Mouse (Mus musculus) fibroblast of lung, adult 2 months (primary cell): Measurements from ENCODE around the gene Nploc4.
A peak's percentile ranks its signal among the peaks of the same experiment; 100 is the strongest.
"Not testable (repeated sequence)": the region's sequence is repeated elsewhere in the genome, so short reads cannot be mapped to it uniquely, and the experiment has no call there.

Experiments
- DNase-seq: peaks from one replicate; pipeline ENCODE4 v3.0.0-alpha.2; 2011; ENCODE audit warnings: low read depth

Nploc4 gene

GRCm38 (mm10) chr11:120352571-120353290, 84.8 kb downstream of the Nploc4 start:
- DNase-seq: no peak

GRCm38 (mm10) chr11:120352093-120352350, 85.5 kb downstream of the Nploc4 start:
- DNase-seq: not testable (repeated sequence)

GRCm38 (mm10) chr11:120351250-120352092, 86.0 kb downstream of the Nploc4 start:
- no peak for DNase-seq

DNA sequence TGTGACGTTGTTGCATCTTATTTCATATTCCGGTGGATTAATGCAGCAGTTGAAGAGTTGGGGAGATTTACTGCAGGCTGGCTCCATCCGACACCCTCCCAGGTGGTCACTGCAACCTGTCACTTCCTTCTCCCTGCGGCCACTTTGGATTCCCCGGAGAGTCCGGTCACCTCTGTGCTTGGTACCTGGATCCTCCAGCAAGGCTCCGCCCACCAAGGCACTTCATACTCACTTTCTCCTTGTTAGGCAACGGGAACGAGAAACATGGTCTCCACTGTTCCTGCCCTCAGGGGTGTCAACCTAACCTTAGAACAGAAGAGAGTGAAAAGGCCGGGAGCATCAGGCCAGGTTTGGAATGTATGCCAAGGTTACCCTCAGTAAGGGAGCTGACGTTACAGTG, 86.8 kb downstream of the Nploc4 start:
- no peak for DNase-seq

GRCm38 (mm10) chr11:120349986-120350702, 87.4 kb downstream of the Nploc4 start:
- DNase-seq: peak; percentile 81

GRCm38 (mm10) chr11:120349371-120349985, 88.0 kb downstream of the Nploc4 start:
- DNase-seq: no peak

DNA sequence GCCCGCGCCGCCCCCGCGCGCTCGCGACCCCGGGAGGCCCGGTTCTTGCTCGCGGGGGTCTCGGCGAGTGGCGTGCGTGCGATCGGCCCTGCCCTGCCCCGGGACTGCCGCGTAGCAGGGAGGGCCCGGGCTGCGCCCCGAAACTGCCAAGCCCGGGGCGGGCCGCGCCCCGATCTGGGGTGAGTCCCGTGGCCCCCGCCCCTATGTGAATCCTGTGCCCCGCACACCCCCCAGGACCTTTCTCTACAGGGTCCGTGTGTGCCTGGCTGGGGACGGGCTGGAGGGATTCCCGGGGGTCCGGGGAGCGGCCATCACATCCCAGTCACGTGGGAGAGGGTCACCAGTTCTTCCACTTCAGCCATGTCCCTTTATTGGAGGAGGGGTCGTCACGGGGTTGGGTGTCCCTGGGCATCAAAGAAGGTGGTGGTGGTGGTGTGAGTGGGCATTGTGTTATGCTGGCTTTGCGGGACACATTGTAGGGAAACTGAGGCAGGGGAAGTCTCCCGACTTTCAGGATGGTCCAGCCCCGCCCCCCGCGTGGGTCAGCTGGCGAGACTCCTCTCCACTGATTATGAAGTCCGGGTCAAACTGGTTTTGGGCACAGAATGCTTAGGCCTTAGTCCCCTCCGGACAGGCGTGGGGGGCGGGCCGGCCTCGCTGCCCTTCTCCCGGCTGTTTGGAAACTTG, 88.7 kb downstream of the Nploc4 start:
- no peak for DNase-seq

DNA sequence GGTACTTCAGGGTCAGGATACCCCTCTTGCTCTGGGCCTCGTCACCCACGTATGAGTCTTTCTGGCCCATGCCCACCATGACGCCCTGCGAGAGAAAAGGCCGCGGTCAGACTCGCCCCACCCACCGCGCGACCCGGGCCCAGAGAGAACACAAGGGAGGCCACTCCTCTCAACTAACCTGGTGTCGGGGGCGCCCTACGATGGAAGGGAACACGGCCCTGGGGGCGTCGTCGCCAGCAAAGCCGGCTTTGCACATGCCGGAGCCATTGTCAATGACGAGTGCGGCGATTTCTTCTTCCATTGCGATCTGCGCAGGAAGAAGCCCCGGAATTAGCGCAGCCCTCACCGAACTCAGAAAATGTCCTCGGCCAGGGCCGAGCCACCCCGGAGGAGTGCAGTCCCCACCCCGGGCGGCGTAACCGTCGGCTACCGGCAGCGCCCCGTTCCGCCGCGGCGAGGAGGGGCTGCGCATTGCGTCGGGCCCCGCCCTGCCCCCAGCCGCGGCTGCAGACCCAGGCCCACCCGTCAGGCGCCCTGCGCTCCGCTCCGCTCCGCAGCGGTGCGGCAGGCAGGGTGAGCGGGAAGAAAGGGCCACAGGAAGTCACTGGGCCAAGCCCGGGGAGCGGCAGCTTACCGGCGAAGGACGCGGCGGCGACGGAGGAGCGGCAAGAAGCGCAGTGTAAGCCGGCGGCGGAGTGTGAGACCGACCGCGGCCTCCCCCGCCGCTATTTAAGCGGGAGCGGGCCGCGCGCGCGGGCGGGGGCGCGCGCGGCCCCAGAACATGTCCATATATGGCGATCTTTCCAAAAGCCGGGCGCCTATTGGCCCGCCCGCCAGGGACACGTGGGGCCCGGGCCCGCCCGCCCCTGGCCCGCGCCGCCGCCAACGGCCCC, 89.5 kb downstream of the Nploc4 start, which contains the start of gene Actg1:
TSS of gene Actg1 (minus strand) at position 752 of the 893 bp plus-strand sequence.
- no peak for DNase-seq

DNA sequence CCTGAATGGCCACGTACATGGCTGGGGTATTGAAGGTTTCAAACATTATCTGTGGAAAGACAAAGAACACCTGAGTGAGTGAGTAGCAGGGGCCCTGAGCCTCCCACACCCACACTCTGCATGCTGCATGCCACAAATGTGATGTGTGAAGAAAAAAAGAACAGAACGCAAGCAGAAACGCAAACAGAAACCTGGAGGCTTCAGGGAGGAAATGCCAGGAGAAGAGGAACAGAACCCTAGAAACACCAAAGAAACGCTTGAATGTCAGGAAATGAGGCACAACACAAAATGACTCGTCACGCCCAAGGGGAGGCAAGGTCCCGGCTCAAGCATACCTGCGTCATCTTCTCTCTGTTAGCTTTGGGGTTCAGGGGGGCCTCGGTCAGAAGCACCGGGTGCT, 90.2 kb downstream of the Nploc4 start:
- DNase-seq: no peak

GRCm38 (mm10) chr11:120346383-120347034, 91.0 kb downstream of the Nploc4 start:
- not testable (repeated sequence) for DNase-seq

- no peak for DNase-seq
Measured at GRCm38 (mm10) chr11:120345067-120345681, 92.3 kb downstream of the Nploc4 start.

- DNase-seq: no peak
Measured at GRCm38 (mm10) chr11:120344310-120344920, 93.1 kb downstream of the Nploc4 start.

DNA sequence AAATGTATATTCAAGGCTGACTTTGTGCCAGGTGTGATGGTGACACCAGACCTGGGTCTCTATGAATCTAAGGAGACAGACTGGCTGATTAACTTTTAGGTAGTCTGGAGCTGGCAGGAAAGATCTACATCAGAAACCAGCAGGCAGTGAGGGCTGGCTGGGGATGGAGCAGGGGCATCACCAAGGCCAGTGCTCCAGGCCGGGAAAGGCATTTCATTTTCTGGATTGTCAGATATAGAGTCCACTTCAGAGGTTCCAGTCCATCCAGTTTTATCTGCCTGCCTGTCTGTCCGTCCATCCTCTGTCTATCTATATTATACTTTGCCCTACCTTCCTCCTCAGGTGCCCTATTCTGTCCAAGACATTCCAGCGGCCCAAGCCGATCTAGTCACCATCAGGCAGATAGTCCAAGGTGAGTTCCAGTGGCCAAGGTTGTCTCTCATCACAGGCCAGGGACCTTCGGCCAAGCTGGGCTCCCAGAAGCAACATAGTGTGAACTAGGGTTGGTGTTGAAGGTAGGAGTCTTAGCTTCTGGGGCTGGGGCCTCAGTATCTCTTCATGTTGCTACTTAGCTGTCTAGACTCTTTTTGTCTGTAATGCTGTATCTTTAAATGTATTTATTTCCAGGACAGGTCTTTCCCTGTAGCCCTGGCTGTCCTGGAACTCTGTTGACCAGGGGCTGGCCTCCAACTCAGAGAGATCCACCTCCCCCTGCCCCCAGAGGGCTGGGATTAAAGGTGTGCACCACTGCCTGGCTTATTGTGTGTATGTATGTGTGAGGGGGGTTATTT, 93.8 kb downstream of the Nploc4 start:
- DNase-seq: no peak

DNA sequence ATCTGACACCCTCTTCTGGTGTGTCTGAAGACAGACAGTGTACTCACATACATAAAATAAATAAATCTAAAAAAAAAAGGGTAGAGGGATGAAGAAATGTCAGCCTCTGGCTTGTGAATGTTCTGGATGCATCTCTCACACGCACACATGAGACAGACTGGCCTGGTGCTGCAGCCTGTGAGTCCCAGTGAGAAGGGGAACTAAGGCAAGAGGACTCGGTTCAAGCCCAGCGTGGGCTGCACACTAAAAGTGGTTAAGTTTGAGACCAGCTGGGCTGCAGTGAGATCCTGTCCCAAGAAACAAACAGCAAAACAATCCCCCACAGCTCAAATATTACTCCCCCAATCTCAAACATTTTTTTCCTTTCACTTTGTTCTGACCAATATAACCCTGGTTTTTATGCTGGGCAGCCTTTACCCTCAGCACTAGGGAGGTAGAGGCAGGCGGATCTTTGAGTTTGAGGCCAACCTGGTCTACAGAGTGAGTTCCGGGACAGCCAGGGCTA, 94.8 kb downstream of the Nploc4 start:
- DNase-seq: no peak

DNA sequence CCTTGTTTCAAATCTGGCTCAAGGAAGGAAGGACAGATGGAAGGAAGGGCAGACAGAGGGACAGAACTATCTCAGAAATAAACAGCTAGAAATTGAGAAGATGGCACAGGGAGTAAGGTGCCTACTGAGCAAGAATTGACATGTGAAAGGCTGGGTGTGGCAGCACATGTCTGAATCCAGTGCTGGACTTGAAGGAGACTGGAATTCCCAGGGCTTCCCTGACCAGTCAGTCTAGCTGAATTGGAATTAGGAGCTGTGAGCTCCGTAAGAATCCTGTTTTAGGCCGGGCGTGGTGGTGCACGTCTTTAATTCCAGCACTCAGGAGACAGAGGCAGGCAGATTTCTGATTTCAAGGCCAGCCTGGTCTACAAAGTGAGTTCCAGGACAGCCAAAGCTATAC, 95.8 kb downstream of the Nploc4 start:
- no peak for DNase-seq

- no peak for DNase-seq
Measured at GRCm38 (mm10) chr11:120339978-120340513, 97.5 kb downstream of the Nploc4 start.

- DNase-seq: no peak
Measured at GRCm38 (mm10) chr11:120338786-120339185, 98.7 kb downstream of the Nploc4 start.

DNA sequence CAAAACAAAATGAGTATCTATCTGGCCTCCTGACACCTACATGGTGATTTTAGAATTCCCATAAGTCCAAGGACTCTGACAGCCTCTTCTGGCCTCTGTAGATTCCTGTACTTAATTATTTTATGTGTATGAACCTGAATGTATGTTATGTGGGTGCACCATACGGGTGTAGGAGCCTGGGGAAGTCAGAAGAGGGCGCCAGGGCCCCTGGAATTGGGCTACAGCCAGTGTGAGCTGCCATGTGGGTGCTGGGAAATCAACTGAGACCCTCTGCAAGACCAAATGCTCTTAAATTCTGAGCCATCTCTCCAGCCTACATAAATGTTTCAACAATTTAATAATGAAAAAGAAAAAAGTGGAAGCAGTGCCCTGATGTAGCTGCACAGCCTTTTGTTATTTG, 100.1 kb downstream of the Nploc4 start:
- no peak for DNase-seq
